Mouse (Mus musculus) spleen, adult 12 weeks (tissue): ENCODE data around the gene Wnt9b.
"Not testable (repeated sequence)": the region's sequence is repeated elsewhere in the genome, so short reads cannot be mapped to it uniquely, and the experiment has no call there.

Experiments used
- DNase-seq: peaks from one replicate; pipeline ENCODE4 v3.0.0; 2022; ENCODE audit warnings: low spot score

Gene Wnt9b

GRCm38 (mm10) chr11:103749306-103750089, at the start of gene Wnt9b:
Wnt9b (minus strand) TSS chr11:103749821.
- DNase-seq = no peak

- DNase-seq = no peak
These were observed 40.3 kb upstream of the Wnt9b start for GRCm38 (mm10) chr11:103789951-103790350.

GRCm38 (mm10) chr11:103780152-103780551, 30.5 kb upstream of the Wnt9b start:
- no peak for DNase-seq

- no peak for DNase-seq
These were observed 24.6 kb upstream of the Wnt9b start for GRCm38 (mm10) chr11:103774228-103774530.

- no peak for DNase-seq
These were observed 24.0 kb upstream of the Wnt9b start, which contains the start of gene Wnt3 for GRCm38 (mm10) chr11:103773387-103774227. Wnt3 (plus strand) TSS chr11:103774150.

GRCm38 (mm10) chr11:103772505-103773386, 23.1 kb upstream of the Wnt9b start:
- DNase-seq = no peak

- DNase-seq = no peak
These were observed 21.7 kb upstream of the Wnt9b start for GRCm38 (mm10) chr11:103771160-103771817.

- DNase-seq = no peak
These were observed 16.0 kb upstream of the Wnt9b start for GRCm38 (mm10) chr11:103765556-103766011.

- no peak for DNase-seq
These were observed 15.0 kb upstream of the Wnt9b start for GRCm38 (mm10) chr11:103764601-103765000.

- no peak for DNase-seq
These were observed 14.0 kb upstream of the Wnt9b start for GRCm38 (mm10) chr11:103763410-103764163.

- DNase-seq = not testable (repeated sequence)
These were observed 11.3 kb upstream of the Wnt9b start for GRCm38 (mm10) chr11:103760891-103761290.

- no peak for DNase-seq
These were observed 10.5 kb upstream of the Wnt9b start for GRCm38 (mm10) chr11:103760101-103760500.

- peak; percentile 46 for DNase-seq
These were observed 9.1 kb upstream of the Wnt9b start for GRCm38 (mm10) chr11:103758706-103759105.

GRCm38 (mm10) chr11:103758054-103758453, 8.4 kb upstream of the Wnt9b start:
- no peak for DNase-seq

GRCm38 (mm10) chr11:103750612-103751011, 991 bp upstream of the Wnt9b start:
- DNase-seq = no peak

GRCm38 (mm10) chr11:103735046-103735781, 14.4 kb downstream of the Wnt9b start:
- no peak for DNase-seq

- no peak for DNase-seq
These were observed 15.1 kb downstream of the Wnt9b start for GRCm38 (mm10) chr11:103734411-103735045.

- DNase-seq = no peak
These were observed 15.7 kb downstream of the Wnt9b start for GRCm38 (mm10) chr11:103733961-103734360.

- no peak for DNase-seq
These were observed 16.6 kb downstream of the Wnt9b start for GRCm38 (mm10) chr11:103733069-103733468.

- DNase-seq = no peak
These were observed 17.3 kb downstream of the Wnt9b start for GRCm38 (mm10) chr11:103732306-103732705.
